Mouse (Mus musculus) CH12F3 (cell line): ENCODE data around the gene Tspan10.

ENCODE experiments used
- in situ Hi-C: fragments of 300-500 bp; cut with MboI; formaldehyde crosslinking; loops from 2 replicates; pipeline ENCODE4 v1.14.3; 2020; ENCODE audit warnings: low sequenced_read_pairs

The Tspan10 gene

GRCm38 (mm10) chr11:120454965-120455364 lies 12.5 kb downstream of the Tspan10 start:
- in situ Hi-C loops, result no loop called here

- in situ Hi-C loops, result no loop called here
These were observed 13.0 kb downstream of the Tspan10 start for GRCm38 (mm10) chr11:120455413-120455812.

- in situ Hi-C loops, result no loop called here
These were observed 14.9 kb downstream of the Tspan10 start for GRCm38 (mm10) chr11:120457370-120457769.

- in situ Hi-C loops, result no loop called here
These were observed 15.6 kb downstream of the Tspan10 start, which contains the start of the genes Oxld1 and Ccdc137 for GRCm38 (mm10) chr11:120457772-120458751. Gene Oxld1 (minus strand): TSS chr11:120458068. Gene Ccdc137 (plus strand): TSS chr11:120458115.

- in situ Hi-C loops, result no loop called here
These were observed 16.6 kb downstream of the Tspan10 start for GRCm38 (mm10) chr11:120458847-120459597.

- in situ Hi-C loops, result no loop called here
These were observed 21.1 kb downstream of the Tspan10 start for GRCm38 (mm10) chr11:120463536-120463935.

GRCm38 (mm10) chr11:120464365-120464764 lies 21.9 kb downstream of the Tspan10 start:
- in situ Hi-C loops, result no loop called here

- in situ Hi-C loops, result no loop called here
These were observed 23.1 kb downstream of the Tspan10 start for GRCm38 (mm10) chr11:120465521-120465920.

GRCm38 (mm10) chr11:120467051-120467735 lies 24.7 kb downstream of the Tspan10 start, which contains the start of gene Arl16:
Gene Arl16 (minus strand): TSS chr11:120467607.
- in situ Hi-C loops, result no loop called here

- in situ Hi-C loops, result no loop called here
These were observed 25.3 kb downstream of the Tspan10 start for GRCm38 (mm10) chr11:120467736-120468092.

- in situ Hi-C loops, result no loop called here
These were observed 29.6 kb downstream of the Tspan10 start for GRCm38 (mm10) chr11:120472052-120472451.

GRCm38 (mm10) chr11:120483448-120483934 lies 41.0 kb downstream of the Tspan10 start:
- in situ Hi-C loops, result no loop called here

GRCm38 (mm10) chr11:120484265-120484981 lies 42.0 kb downstream of the Tspan10 start, which contains the start of gene Mrpl12:
Gene Mrpl12 (plus strand): TSS chr11:120484613.
- in situ Hi-C loops, result no loop called here

GRCm38 (mm10) chr11:120485251-120485650 lies 42.8 kb downstream of the Tspan10 start:
- in situ Hi-C loops, result no loop called here

GRCm38 (mm10) chr11:120488516-120488915 lies 46.1 kb downstream of the Tspan10 start:
- in situ Hi-C loops, result no loop called here

- in situ Hi-C loops, result no loop called here
These were observed 46.8 kb downstream of the Tspan10 start for GRCm38 (mm10) chr11:120489054-120489761.

GRCm38 (mm10) chr11:120490291-120491046 lies 48.0 kb downstream of the Tspan10 start:
- in situ Hi-C loops, result no loop called here

GRCm38 (mm10) chr11:120491317-120492023 lies 49.0 kb downstream of the Tspan10 start, which contains the start of gene Slc25a10:
Gene Slc25a10 (plus strand): TSS chr11:120491840.
- in situ Hi-C loops, result no loop called here
